Mouse (Mus musculus) erythroid progenitor cell, adult 5-6 weeks (primary cell): Measurements from ENCODE around the gene Rsad2. TPM values are rescaled to one million over a fixed set of nuclear protein-coding genes. Genes with fewer than 3 reads are reported as not detected.
"Not testable (repeated sequence)": the region's sequence is repeated elsewhere in the genome, so short reads cannot be mapped to it uniquely, and the experiment has no call there.

Experiments
- ATAC-seq: replicated peaks from 2 replicates; pipeline ENCODE4 v1.8.0; 2016; ENCODE audit warnings: moderate number of reproducible peaks, mild to moderate bottlenecking, moderate TSS enrichment, inconsistent platforms; ENCODE audit not compliant: poor library complexity, low FRiP score, severe bottlenecking
- total RNA-seq, 2 experiments: library from RNA; stranded (forward) in 1 of 2; stranded (reverse) in 1 of 2; fragments of 150-400 nt in 1 of 2; fragments of 186-747, 209-891 nt in 1 of 2; gene quantifications; 2 replicates each; pipeline versions ENCODE4 v1.2.3 to v1.2.4; 2015 to 2017; ENCODE audit warnings: low replicate concordance in 2 of 2

The Rsad2 gene
- total RNA-seq, 2 experiments from 2014 or later, result 246 to 288 TPM

DNA sequence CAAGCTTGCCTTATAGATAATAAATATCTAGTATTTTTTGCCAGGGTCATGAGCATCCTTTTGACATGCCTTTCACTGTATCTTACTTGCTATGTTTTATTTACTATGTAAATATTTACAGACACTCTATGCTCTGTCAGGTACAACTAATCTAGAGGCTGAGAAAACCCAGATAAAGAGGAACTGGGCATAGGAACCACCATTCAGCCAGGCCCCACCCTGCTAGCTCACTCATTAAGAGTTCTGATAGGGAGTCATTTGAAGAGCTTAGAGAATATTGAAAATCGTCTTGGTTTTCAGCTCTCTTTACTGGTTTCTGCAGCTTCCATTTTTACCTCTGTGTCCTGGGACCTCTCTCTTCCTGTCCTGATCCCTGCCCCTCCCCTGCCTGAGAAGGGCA, 5.1 kb downstream of the Rsad2 start:
- no peak for ATAC-seq

DNA sequence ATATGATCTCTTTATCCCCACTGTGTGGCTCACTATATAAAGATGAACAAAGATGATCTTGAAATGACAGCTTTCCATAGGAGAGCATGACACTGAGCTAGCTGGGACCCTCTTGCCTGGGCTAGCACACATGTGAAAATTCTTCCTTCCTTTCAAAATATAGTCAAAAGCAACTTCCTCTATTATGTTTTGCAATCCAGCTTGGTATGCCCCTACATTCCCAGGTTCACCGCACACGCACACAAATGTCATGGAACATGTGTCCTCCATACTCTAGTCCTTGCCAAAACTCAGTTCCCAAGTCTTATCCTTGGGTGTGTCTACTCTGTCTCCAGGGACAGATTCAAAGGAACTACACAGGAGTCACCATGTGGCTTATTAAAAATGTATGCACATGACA, 6.8 kb downstream of the Rsad2 start:
- no peak for ATAC-seq

DNA sequence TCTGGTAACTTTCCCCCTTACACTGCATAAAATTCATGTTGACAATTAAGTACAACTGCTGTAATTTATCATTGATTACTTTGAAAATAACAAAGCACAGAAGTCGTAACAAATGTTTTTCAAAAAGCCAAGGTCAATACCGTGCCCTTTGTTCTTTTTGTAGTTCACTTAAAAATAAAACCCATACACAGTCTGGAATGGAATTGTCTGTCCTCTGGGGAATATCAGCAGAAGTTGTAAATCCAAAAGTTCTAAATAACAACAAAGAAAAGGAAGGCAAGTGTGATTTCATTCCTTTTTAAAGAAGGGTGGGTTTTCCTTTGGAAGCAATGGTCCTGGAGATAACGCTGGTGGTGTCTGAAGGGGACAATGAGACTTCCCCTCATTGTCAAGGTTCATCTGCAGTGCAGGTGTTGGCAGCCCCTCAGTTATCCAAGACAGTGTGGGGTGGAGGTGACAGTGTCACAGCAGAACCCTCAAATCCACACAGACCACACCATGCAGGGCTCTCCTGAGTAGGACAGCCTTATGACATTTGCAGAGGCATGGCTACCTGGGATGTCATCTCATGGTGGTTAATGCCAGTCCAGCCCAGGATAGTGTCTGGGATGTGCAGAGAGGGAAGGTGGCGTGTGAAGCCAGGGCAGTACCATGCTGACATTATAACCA, 9.7 kb downstream of the Rsad2 start:
- ATAC-seq, result no peak

DNA sequence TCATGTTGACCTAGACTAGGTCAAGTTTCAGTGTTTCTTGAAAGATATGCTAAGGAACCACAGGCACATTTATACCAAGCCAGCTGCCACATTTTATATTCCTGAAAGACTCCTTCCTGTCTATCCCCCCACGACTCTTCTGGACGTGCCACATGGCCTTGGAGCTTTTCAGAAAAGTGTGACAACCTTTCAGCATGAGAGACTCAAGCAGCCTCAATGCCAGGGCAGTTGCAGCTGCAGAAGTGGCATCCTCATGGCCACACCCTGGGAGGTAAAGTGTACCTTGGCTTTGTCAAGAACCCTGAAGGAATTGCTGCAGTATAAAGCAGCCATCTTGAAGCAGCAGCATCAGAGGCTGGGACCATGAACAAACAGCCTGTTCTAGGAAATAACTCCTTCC, 11.7 kb downstream of the Rsad2 start:
- no peak for ATAC-seq

DNA sequence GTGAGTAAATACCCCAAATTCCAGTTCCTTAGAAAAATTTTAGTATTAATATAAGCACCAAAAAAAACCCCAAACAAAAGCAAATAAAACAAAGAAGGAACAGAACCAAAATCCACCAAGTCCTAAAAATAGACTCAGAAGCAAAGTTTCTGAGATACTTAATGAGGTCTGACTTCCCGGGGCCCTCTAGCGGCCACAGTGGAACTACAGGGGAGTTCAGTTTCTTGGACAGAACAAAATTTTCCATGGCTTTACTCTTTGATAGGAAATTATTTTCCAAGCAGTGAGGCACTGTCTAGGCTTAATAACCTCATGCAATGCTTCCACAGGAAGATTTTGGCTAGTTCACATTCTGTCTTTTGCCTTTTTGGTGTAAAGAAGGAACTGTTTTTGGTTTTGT, 12.2 kb downstream of the Rsad2 start:
- ATAC-seq, result 0 out of 2 replicates have a peak, but pooled peaks have one; percentile 45

DNA sequence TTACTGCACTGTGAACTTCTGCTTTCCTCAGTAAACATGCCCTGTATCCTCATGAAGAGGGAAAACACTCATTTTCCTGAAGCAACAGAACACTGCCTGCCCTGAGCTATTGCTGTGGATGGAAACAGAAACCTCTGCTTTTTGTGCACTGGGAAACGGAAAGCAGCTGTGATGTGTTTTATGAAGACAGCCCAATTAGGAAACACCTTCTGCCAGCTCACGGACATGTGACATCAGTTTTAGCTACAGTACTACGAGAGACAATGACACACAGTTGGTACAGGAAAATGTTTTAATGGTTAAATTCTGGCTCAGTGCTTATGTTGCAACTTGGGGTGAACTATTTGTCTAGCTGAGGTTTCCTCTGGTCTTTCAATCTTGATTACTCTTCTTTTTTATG, 16.9 kb downstream of the Rsad2 start:
- no peak for ATAC-seq

DNA sequence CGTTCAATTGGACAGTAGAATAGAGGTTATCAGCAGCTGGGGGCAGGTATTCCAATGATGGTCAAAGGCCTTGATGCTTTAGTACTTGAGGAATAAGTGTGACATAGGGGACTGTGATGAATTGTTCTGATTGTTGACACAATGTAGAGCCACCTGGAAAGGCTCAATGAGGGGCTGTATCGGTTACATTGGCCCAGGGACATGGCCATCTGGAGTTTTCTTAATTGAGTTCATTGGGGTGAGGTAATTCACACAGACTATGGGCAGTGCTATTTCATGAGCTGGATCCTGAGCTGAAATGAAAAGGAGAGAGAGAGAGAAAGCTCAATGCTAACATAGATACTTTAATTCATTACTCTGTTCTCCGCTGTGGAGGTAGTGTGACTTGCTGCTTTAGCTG, 18.3 kb downstream of the Rsad2 start:
- ATAC-seq, result no peak

DNA sequence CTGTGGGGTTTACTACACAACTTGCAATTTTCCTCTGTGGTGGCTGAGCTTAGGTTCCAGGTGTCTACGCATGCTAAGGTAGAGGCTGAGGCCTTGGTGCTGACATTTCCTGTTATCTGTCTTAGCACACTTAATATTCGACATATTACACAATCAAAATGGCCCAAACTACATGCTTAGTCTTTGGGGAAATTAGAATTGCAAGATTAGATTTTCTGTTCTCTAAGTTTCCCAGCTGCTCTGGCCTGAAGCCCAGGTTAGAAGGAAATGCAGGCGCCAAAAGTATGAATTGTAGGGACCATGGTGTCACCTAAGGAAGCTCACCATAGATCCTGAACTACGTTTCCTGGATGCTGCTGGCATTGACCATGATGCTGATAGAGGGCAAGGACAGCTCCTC, 19.9 kb downstream of the Rsad2 start:
- ATAC-seq, result no peak

DNA sequence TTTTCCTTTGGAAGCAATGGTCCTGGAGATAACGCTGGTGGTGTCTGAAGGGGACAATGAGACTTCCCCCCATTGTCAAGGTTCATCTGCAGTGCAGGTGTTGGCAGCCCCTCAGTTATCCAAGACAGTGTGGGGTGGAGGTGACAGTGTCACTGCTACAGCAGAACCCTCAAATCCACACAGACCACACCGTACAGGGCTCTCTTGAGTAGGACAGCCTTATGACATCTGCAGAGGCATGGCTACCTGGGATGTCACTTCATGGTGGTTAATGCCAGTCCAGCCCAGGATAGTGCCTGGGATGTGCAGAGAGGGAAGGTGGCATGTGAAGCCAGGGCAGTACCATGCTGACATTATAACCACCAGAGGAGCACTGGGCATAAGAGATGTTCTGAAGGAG, 27.5 kb downstream of the Rsad2 start:
- ATAC-seq, result not testable (repeated sequence)

DNA sequence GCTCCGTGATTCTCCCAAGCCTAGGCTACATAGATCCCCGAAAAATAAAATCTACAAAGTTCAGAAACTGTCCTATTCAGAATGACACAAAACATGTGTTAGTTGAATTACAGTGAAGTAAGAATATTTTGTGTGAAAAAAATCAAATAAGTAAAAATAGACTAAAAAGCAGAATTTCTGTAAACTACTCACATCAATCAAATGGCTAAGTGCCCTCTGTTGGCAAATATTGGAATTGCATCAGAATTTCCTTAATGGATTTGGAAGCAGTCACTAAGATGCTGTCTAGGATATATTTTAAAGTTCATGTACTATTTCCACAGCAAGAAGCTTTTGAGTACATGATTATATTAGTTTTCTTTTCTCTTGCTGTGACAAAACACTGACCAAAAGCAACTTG, 31.4 kb downstream of the Rsad2 start:
- ATAC-seq, result peak; percentile 74; the same call in 1 of the 2 replicates

DNA sequence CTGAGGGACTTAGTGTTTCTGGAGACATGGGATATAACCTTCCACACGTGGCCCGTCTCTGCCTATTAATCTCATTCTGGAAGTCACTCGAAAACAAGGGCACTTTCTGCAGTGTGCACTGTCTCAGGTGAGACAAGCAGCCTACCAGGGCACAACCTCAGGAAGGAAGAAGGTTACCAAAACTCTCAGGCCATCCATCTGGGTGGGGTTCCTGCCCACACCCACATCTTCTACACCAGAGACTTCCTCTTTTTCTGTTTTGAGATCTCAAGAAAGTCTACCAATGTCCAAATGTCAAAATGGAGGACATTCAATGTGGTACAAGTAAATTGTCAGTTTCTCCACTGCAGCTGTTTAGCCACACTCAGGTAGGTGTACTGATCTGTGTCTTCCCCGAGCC, 37.9 kb downstream of the Rsad2 start:
- ATAC-seq, result no peak

DNA sequence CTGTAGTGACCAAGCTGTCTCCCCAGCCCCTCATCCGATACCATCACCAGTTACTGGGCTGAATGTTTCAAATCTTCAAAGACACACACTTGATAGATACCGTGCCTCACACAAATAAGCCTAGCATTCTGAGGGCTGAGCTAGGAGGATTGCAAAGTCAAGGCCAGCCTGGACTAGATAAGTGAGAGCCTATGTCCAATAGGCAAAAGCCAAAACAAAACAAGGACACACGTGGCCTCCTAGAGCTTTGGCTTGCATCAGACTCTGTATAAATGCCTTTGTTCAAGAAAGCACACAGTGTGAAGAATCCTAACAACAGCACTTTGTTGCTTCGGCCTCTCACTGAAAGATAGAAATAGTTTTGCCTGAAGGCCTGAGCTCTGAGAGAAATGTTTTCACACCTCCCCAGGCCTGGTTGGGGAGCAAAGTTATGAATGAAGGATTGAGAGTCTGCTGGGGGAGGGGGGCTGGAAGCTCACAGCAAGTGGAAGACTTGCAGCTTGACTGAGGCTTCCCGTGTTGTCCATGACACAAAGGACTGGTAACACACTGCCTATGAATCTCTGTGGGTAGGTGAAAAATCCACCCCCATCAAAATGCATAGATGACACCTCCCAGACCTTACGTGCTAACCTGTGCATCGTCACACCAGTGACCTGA, 39.5 kb downstream of the Rsad2 start:
- no peak for ATAC-seq

DNA sequence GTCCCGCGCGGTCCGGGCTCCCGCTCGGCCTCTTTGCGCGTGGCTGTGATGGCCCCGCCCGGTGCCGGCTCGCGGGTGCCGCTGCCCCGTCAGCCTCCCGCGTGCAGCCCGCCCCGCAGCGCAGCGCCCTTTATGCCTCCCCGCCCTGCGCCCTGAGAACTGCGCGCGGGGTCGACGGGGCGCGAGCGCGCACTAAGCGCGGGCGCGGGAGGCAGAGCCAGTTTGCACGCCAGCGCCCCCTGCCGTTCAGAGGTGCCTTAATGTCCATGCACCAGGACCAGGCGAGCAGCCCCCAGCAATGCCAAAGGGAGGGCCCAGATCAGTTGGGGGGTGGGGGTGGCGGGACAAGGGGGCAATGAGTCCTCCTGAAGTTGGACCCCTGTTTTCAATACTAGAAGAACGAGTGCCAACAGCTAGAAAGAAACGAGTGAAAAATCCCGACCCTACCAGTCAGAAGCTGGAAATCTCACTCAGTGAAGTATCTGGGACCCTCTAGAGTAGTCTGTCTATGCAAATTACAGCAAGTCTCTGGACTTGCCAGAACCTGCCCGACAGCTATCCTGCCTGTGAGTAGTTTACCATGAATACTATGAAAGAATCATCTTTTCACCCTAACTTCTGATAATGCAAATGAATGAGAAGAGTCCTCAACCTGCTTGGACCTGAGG, 41.0 kb downstream of the Rsad2 start, which contains the start of gene Rnf144a:
TSS of gene Rnf144a (minus strand) at position 151 of the 668 bp plus-strand sequence.
- ATAC-seq, result peak; percentile 79

DNA sequence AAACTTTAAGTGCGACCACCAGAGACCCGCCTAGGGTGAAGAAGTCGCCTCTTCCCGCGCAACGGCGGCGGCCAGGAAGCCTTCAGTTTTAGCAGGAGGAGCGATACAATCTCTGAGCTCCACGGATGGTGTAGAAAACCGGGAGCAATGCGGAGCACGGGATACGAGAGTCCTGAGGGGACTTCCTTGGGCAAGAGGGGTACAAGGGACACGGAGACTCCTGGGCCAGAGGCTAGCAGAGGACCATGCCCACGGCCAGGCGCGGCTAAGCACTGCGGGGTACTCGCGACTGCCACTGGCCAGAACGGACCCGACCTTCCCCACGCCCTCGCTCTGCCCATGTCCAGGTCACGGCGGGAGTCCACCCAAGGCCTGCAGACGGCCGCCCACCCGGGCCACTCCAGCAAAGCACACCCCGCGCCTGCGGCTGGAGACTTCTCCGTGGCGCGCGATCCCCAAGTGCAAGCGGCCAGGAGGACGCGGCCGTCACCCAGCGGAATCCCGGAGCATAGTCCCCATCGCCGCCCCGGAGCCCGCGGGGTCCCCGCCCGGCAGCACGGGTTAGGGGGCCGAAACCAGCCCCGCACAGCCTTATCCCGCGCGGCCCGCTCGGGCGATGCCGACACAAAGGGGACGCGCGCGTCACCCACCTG, 41.7 kb downstream of the Rsad2 start:
- ATAC-seq, result no peak

DNA sequence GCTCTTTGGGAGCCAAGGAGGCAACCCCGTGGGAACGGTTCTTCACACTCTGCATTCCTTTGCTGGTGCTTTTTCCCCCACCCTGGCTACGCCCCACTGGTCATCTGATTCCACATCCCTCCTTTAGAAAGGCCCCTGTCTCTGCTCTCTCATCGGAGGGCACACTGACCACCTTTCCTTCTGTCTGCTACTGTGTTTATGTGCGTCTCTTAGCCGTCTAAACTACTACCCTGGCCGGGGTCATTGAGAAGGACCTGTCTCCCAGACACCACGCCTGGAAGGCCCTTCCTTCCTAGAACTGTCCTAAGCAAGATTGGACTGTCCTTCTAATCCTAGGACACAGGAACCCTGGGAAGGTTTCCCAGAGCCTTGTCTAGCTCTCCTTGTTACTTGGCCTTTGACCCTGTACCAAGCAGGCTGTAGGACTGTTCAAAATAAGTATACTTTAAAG, 42.3 kb downstream of the Rsad2 start:
- no peak for ATAC-seq

DNA sequence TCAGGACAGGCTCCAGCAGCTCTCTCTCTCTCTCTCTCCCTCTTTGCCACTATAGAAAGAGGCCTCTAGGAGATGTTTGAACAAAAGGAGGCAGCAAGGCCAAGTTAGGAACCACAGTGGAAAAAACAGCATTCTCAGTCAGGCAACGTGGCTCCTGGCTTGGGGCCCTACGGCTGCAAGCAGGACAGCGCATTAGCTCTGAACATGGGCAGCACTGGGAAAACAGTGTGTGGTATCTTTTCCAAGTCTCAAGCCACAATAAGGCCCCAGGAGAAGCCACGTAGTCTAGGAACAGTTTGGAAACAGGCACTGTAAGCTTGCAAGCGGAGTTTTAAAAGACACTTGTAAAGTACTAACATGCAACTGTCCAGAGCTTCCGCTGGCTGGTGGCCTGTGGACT, 43.5 kb downstream of the Rsad2 start:
- no peak for ATAC-seq

DNA sequence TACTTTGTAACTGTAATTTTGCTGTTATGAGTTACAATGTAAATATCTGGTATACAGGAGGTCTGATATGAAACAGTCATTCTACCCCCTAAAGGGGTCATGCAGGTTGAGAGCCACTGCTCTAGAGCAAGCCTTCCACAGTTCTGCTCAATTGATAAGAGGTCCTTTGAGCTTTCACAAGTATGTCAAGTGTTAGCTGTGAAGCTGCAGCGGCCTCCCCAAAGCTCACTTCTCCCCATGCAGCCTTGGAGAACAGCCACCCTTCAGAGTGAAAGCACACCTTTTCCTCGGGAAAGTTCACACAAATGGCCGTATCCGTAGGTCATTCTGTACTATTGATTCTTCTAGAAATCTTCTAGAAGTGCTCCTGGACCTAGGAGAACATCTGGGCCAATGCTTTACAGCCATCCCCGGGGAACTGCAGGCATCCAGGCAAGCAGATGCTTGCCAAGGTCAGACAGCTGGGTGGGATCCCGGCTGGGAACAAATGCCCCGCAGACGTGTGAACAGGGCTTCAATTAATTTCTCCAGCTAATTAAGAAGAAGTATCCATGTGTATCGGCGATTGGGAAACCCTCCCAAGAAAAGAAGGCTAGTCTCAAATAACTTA, 44.3 kb downstream of the Rsad2 start:
- ATAC-seq, result no peak

DNA sequence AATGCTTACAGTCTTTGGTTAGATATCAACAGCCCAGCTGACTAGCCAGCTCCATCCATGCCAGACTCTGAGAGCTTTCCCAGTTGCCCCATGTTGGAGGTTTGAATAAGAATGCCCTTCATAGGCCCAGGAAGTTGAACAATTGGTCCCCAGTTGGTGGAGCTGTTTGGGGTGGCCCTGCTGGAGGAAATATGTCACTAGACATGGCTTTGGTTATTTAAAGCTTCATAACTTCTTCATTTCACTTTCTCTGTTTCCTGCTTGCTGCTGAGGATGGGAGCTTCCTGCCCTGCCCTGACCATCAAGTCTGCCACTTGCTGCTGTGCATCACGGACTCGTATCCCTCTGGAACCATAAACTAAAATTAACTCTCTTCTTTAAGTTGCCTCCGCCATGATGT, 45.8 kb downstream of the Rsad2 start:
- no peak for ATAC-seq

DNA sequence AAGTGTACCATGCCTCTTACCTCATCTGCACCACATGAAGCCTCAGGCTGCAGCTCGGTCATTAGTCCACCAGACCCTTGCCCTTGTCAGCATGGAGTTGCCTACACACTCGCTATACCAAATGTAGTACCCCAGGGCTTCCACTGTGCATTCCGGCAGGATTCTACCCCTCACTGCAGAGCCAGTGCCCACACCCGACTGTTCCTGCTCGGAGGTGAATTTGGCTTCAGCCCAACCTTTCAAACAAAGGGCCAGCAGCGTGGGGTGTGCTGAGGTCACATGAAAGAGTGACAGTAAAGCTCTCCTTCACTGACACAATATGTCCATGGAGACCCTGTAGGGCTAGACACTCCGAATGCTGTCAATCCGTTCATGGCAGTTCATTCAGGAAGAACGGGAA, 47.5 kb downstream of the Rsad2 start:
- no peak for ATAC-seq
